Mouse (Mus musculus) lung, adult 2 months (tissue): Measurements from ENCODE around the gene Spaar.

Experiments used
- CTCF ChIP-seq: fragments of 200-500 bp; IDR thresholded peaks from 2 replicates; pipeline ENCODE4 v1.5.1; 2011; ENCODE audit warnings: mild to moderate bottlenecking, low read length, control low read depth; ENCODE audit not compliant: insufficient read depth
- POLR2A ChIP-seq: fragments of 200-500 bp; IDR thresholded peaks from 2 replicates; pipeline ENCODE4 v1.6.1; 2011; ENCODE audit warnings: low read depth, mild to moderate bottlenecking, control low read depth, low read length, borderline replicate concordance; ENCODE audit errors: extremely low read depth

DNA sequence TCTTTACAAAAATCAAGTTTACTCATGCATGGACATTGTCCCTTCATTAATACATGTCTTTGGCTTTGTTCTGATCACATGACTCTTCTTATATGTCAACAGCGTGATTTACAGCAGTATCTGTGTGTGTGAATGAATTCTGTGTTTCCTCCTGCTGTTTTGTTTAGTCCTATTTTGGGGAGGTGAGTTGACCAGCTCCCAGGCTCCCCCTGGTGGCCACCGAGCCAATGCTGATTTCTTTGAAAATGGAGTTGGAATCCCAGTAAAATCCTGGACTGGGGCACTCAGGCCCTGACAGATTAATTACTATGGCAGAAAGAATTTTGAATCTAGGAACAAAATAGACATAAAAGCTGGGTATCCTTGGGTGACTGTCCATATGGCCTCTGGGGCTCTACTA is 18.0 kb upstream of the Spaar start:
- no peak for TF ChIP-seq POLR2A
- peak; percentile 80 for TF ChIP-seq CTCF
